Mouse (Mus musculus): ENCODE results near the gene Pappa2.

Gene Pappa2

DNA sequence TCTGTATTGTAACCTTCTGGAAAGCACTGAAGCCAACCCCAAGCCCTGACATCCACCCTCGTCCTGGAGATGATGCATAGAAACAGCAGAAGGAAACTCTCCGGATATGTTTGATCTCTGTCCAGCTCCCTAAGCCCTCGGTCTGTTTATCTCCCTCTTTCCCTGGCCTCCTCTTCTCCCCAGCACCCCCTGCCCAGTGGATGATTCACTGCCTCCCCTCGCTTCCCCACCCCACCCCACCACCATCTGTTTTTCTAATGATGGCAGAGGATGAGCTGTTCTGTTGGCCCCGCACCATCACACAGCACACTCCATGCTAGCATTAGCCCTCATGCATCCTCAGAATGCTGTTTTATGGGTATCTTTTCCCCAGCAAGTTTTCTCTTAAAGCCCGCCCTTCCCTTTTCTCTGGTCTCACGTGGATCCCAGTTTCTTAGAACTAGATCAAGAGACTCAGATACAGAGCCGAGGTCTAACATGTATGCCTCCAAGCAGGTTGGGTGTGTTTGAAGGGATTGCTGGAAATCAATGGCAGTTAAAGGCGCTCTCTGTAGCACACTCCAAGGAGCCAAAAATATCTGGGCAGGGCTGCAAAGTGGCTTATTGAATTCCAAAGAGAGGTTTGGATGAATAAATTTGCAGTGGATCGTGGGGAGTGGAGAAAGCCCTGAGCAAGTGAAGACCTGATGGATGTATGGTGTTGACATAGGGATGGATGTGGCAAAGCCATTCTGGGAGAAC is 231.8 kb downstream of the Pappa2 start:
- DNase-seq = no peak

DNA sequence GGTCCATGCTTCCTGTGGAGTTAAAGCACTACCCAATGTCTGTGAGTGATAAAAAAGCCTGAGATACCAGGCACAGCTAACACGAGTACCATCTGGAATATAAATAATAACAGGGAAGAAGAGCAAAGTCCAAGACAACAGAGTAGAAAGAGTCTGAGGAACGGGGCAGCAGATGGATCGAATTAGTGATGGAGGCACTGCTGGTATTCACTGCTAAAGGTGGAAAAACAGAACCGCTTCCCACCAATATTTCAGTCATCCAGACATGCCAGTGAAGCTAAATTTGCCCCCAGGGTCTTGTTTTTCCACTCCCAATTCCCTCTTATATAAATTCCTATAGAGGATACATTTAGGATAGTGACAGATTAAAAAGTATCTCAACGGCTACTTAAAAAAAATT is 238.8 kb downstream of the Pappa2 start:
- no peak for DNase-seq

DNA sequence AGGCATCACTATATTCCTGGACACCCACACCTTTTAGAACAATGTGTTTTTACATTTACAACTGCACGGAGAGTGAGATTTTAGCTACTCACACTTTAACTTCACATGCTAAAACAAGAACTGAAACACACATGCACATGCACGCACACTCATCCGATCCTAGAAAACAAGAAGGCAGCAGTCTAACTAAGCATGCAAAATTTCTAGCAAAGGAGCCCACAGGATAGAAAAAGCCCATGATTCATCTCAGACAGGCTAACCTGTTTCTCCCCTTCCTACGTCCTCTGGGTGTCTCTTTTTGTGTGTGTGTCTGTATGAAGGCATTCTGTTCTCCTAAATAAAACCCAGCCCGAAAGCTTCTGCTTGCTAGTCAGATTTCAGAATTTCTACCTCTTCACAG is 239.3 kb downstream of the Pappa2 start:
- DNase-seq = no peak

DNA sequence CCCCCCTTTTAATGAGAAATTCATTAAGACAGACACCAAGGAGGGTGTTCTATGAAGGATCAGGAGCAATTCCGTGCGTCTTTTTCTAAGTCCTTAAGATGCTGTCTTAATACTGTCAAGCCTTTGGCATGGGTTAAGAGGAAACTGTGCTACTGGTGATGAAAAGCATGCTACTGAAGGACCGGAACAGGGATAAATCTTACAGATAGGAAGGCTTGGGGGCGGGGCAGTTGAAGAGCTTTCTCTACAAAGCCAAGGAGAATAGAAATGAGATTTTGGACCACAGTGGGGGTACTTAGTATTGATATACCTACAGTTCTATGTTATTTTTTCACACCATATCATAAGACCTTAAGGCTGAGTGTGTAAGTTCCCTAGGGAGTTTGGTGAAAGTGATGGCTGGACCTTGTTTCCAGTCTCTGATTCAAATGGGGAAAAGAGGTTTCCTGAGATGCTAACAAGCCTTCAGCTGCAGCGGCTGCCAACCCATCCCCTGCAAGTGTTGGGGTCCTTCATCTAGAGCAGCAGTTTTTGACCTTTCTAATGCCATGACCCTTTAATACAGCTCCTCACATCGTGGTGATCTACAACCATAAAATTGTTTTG is 240.0 kb downstream of the Pappa2 start:
- no peak for DNase-seq

DNA sequence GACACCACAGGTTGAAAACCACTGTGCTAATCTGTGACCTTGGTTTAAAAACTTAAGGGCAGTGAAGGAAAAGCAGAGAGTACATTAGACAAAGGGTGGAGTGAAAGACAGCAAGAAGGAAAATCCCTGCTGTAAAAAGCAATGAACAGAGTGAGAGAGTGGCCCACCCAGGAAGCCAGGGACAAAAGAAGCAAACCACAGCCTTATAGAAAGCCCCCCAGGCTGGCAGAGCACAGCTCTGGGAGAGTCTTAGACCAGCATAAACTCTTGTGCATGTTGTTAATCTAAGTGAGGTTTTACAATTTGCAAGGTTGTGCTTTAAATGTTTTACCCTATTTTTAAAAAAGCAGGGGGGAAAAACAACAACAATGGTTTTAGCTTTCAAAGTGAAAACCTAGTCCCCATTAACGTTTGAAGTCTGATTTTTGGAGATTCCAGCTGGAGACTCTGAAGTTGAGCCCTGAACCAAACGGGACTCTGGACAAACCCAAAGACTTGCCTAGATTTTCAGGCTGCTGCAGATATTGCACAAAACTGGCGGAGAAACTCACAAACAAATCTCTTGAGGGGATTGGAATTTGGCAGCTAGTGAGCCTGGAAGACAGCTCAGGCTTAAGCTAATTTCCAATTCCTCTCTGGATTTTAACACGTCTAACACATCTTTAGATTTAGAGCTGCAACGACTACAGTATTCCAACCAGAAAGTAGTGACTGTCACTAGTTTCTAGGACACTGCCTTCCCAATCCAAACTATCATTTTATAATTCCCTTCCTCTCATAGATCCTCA is 241.0 kb downstream of the Pappa2 start:
- DNase-seq = no peak

DNA sequence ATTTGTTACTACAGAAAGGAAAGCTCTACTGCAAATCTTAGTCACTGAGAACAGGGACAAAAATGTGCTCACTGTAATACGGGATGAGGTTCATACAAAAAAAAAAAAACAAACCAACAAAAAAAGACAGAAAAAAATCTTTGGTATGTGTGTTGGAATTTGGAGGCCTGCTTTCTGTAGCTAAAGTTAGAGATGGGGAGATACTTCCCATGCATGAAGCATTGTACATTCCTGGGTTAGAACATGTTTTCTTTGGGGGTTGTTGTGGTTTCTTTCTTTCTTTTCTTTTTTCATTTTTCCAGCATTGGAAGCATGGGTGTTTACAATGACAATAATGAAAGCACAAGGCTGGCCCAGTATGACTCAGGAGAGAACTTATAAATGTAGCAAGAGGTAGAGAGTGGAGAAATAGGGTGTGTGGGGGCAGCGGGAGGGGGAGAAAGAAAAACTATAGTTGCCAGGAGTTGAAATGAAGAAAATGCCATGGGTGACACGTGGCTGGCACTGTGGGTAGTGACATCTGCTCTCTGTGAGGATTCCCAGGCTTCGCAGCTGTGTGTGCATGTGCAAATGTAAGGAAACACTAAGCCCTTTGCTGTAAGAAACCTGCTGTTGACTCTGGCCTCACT is 247.3 kb downstream of the Pappa2 start:
- no peak for DNase-seq

DNA sequence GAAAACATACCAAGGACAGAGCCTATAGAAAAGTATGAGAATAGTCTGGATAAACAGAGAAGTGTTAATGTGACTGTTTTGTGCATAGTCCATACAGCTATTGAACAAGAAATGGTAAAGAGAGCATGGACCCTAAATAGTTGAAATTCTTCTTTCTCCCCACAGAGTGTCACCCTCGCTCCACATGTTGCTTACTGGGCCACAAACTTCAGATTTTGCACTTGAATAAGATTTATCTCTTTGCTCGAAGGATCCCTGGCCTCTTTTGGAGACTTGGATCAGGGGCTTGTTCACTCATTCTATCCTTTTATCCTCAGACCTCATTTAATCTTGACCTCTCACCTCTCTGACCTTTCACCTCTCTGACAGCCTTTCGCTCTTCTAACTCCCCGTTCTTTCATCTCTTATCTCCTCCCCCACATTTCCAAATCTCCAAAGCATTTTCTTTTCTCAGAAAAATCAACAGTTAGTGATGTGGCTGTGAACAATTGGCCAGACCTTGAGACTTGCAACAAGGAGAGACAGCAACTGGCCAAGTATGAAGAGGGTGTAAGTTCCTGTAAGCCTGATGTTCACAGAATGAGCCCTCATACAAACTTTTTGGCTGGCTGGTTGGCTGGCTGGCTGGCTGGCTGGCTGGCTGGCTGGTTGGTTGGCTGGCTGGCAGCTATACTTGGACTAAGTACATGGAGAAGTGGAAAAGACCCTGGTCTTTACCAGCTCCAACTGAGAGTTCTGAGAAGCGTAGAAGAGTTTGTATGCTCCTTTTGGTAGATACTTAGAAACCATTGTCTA is 266.8 kb downstream of the Pappa2 start:
- no peak for DNase-seq

DNA sequence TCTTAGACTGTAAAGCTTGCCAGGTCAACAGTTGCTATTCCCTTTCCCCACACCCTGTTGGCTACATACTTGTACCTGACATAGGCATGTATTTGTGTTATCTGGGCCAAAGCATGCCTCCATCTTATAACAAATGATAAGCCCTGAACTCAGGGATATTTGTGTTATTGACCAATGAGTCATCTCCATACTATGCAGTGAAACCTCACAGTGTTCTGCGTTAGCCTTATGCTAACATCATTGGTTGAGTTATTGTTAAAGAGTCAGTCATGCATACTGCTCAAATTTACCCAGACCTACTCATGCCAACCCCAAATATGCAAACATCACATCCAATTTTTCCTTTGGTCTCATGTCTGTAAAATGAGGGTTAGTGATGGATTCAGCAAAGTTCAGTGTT is 279.0 kb downstream of the Pappa2 start:
- no peak for DNase-seq

DNA sequence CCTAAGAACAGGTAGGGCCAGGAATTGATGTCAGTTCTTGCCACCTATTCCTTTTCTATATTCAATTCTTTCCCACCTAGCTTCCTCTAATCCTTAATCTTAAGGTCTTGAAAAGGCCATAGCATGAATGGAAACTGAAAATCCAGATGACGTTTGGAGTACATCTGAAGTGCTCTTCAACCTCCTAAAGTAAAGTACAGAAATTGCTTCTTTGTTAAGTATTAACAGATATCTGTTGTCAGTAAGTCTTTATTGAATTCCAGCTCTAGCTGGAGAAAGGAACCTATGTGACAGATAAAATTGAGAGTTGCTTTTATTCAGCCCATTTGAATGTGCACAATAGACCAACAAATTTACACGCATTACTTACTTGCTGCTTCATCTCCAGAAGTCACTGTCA is 280.1 kb downstream of the Pappa2 start:
- no peak for DNase-seq

DNA sequence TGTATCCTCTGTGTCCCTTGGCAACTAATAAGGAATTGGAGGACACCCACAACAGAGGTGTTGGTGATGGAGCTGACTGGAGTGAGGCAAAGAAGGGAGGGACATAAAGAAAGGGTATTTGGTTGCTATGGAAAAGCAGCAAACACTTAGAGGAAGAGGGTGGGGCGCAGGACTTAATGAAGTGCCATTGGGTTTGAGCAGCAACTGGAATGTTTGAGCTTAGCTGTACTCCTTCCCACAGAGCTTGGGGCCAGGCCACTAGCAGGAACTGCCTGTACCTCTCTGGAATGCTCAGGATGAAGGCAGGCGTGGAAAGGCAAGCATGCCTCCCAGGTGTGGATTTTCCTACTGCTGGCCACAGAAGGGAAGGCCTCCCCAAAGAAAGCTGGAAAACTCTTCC is 281.0 kb downstream of the Pappa2 start:
- DNase-seq = no peak

DNA sequence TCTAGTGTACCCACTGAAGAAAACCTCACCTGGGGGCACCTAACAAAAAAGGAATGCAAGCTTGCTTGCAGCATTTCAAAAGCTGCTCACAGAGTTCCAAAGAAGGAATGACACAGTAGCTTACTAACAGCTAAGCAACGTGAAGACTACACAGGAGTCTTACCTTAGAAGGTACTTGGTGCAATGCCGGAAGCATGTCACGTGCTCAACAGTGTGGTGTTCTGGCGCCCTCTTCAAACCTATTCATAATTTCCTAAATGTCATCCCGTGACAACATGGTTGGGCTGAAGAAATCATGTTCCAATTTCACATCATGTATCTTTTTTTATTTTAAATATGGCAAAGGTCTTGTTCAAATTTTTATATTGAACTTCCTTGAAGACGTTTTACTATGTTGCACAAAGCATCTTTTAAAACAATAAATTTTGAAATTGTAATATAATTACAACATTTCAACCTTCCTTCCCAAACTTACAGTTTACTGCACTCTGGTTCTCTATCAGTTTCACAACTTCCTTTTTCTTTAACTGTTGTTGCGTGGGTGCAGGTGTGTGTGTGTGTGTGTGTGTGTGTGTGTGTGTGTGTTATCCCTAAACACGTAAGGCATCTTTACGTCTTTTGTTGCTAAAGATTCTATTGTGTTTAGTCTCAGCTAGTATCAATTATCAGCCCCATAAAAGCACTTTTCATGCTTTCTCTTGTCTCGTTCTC is 282.3 kb downstream of the Pappa2 start:
- DNase-seq = no peak

DNA sequence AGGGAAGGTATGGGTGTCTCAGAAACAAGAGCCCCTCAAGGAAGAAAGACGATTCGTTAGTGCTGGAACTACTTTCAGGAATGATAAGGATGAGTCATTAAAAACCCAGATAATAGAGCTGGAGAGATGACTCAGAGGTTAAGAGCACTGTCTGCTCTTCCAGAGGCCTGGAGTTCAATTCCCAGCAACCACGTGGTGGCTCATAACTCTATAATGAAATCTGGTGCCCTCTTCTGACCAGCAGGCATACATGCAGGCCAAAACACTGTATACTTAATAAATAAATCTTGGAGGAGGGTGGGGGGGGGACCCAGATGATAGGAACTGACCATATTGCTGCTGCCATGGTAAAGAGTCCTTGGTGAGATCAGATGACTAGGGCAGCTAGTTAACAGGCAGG is 282.9 kb downstream of the Pappa2 start:
- no peak for DNase-seq

DNA sequence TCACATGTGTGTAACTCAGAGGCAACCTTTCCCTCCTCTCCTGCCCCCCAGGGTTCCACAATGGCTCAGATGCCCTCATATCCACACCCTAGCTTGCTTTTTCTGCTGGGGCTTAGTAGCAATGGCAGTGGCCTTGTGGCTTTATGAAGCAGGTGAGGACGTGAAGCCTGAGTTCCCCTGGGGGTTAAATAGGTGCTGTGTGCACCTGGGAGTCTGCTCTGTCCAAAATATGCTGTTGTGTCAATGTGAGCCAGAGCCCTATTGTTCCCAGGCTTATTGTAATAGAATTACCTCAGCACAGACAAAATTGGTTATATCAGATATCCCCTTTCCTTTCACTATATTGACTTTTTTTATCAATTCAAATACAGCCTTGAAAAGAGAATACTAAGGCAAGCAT is 292.6 kb downstream of the Pappa2 start:
- no peak for DNase-seq

DNA sequence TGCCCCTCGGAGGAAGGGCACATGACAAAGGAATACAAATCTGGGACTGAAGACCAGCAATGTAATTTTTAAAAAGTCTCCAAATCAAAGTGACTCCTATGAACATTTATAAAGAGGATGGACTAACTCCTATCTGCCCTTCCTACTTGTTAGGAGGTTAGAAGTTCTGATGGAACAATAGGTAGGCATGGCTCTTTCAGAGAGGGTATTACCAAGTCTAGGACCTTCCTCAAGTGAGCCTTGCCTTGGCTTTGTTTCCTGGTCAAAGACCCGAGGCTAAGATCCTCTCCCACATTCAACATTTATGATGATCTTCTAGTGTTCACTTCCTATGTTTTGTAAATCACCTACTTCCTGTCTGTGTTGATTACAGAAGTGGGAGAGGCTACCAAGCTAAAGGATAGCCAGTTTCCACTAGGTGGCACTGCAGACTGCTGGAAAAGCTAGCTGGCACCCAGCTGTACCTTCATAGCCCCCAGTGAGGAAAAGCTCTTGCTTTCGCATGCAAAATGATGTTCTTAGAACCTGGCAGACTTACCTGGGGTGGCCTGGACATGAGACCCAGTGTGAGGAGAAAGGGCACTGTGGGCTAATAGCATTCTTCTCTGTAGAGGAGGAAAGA is 310.2 kb downstream of the Pappa2 start:
- no peak for DNase-seq

DNA sequence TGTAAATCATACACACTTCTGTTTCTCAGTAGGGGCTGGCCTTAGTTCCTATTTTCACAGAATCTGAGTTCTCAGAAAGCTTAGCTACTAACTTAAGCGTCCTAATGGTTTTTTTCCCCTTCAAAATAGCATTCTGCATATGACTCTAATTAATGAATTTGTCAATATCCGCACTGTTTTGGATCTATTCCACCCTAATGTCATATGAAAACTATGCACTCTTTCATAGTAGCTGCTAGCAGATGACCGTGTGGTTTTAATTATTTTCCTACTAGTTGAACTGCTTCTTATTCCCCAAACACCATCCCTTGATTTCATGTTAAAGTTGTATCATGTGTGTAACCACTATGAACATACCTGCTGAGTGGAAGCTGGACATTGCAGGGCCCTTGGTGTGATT is 314.3 kb downstream of the Pappa2 start:
- no peak for DNase-seq
